Mouse (Mus musculus) liver, embryonic 11.5 days (tissue): ENCODE results near the gene Exd1. TPM values are rescaled to one million over a fixed set of nuclear protein-coding genes. Genes with fewer than 3 reads are reported as not detected.

ENCODE experiments used
- ATAC-seq: fragments of 200-750 bp; cut with Nextera tagmentation; replicated peaks from 2 replicates; pipeline ENCODE4 v1.8.0; 2017; ENCODE audit warnings: moderate number of reproducible peaks, mild to moderate bottlenecking, moderate TSS enrichment, moderate library complexity; ENCODE audit not compliant: low FRiP score
- DNase-seq: peaks from one replicate; pipeline ENCODE4 v3.0.0-alpha.2; 2017; ENCODE audit warnings: low spot score
- H3K27ac ChIP-seq: fragments of 300-500 bp; sonication (generic); 2 replicates; pipeline ENCODE4 v1.5.1; 2014; ENCODE audit warnings: mild to moderate bottlenecking, low read depth, low read length, control low read depth
- H3K27me3 ChIP-seq: fragments of 300-500 bp; sonication (generic); replicated peaks from 2 replicates; pipeline ENCODE4 v1.6.1; 2014; ENCODE audit warnings: low read length, mixed read lengths; ENCODE audit not compliant: control insufficient read depth, insufficient read depth
- H3K36me3 ChIP-seq: fragments of 300-500 bp; sonication (generic); 2 replicates; pipeline ENCODE4 v1.6.1; 2014; ENCODE audit warnings: mild to moderate bottlenecking, low read length, moderate library complexity, mixed read lengths; ENCODE audit not compliant: control insufficient read depth, insufficient read depth
- H3K4me1 ChIP-seq: fragments of 300-500 bp; sonication (generic); replicated peaks from 2 replicates; pipeline ENCODE4 v1.6.1; 2014; ENCODE audit warnings: low read length, mixed read lengths; ENCODE audit not compliant: control insufficient read depth, insufficient read depth
- H3K4me2 ChIP-seq: fragments of 300-500 bp; sonication (generic); 2 replicates; pipeline ENCODE4 v1.6.1; 2014; ENCODE audit warnings: mild to moderate bottlenecking, control low read depth, moderate library complexity
- H3K4me3 ChIP-seq: fragments of 300-500 bp; sonication (generic); 2 replicates; pipeline ENCODE4 v1.5.1; 2014; ENCODE audit warnings: low read depth, low read length, control low read depth
- H3K9ac ChIP-seq: fragments of 300-500 bp; sonication (generic); 2 replicates; pipeline ENCODE4 v1.6.1; 2014; ENCODE audit warnings: low read depth, low read length, control low read depth
- H3K9me3 ChIP-seq: fragments of 300-500 bp; sonication (generic); 2 replicates; pipeline ENCODE4 v1.6.1; 2016; ENCODE audit warnings: low read length, inconsistent platforms, mixed read lengths; ENCODE audit not compliant: control insufficient read depth
- WGBS: fragments of 180-500 bp; shearing (Covaris S2); extraction: QIAGEN DNeasy Blood & Tissue Kit; methylation state at CpG from one replicate; pipeline ENCODE4 v1.1.7; 2014; 5-methylcytosine and 5-hydroxymethylcytosine counted together
- polyA plus RNA-seq: library from polyadenylated mRNA; unstranded; fragments of >200 nt; fragmentation: Nextera tagmentation; extraction: Ambion mirVana; gene quantifications from 2 replicates; pipeline ENCODE4 v1.2.1, GENCODE M21; 2014

Gene Exd1
- polyA plus RNA-seq, 1 experiment from 2014 or later = 0.29 TPM

- H3K9ac ChIP-seq = no peak overlapping the region
- 49% methylated on average over 5 of the region's 5 CpGs for WGBS
- no peak overlapping the region for H3K27ac ChIP-seq
- H3K36me3 ChIP-seq = no peaks in the 10 kb centered on the region
- H3K27me3 ChIP-seq = no peaks in the 10 kb centered on the region
- no peaks in the 10 kb centered on the region for H3K4me1 ChIP-seq
- no peak overlapping the region for H3K4me3 ChIP-seq
- H3K4me2 ChIP-seq = no peak overlapping the region
- H3K9me3 ChIP-seq = no peaks in the 10 kb centered on the region
- ATAC-seq = no peak
- DNase-seq = no peak
These were observed 55.5 kb downstream of the Exd1 start for GRCm38 (mm10) chr2:119491953-119492352.

GRCm38 (mm10) chr2:119486488-119486887 is 60.9 kb downstream of the Exd1 start:
- Histone ChIP-seq H3K27me3 (no peaks in the 10 kb centered on the region), H3K9me3 (no peaks in the 10 kb centered on the region), H3K27ac (no peak overlapping the region), H3K4me1 (no peaks in the 10 kb centered on the region), H3K9ac (no peak overlapping the region), H3K4me2 (no peak overlapping the region), H3K36me3 (no peaks in the 10 kb centered on the region), H3K4me3 (no peak overlapping the region)
- ATAC-seq (no peak), DNase-seq (no peak)
- 28% methylated on average over 4 of the region's 4 CpGs for WGBS

GRCm38 (mm10) chr2:119482307-119482706 is 65.1 kb downstream of the Exd1 start:
- Histone ChIP-seq H3K9me3 (no peaks in the 10 kb centered on the region), H3K36me3 (no peaks in the 10 kb centered on the region), H3K27ac (no peak overlapping the region; the same call in 1 of the 2 replicates), H3K27me3 (no peaks in the 10 kb centered on the region), H3K4me3 (no peak overlapping the region), H3K4me1 (peaks cover 6% of the 10 kb centered on the region; the same call in 1 of the 2 replicates), H3K9ac (no peak overlapping the region), H3K4me2 (no peak overlapping the region)
- DNase-seq = no peak
- WGBS = 93% methylated on average over 1 of the region's 1 CpGs
- no peak for ATAC-seq

GRCm38 (mm10) chr2:119478397-119478749 is 69.1 kb downstream of the Exd1 start:
- Histone ChIP-seq H3K36me3 (no peaks in the 10 kb centered on the region), H3K27ac (peak overlapping the region; percentile 98), H3K4me2 (peak overlapping the region; percentile 89), H3K4me3 (peak overlapping the region; percentile 97), H3K9me3 (no peaks in the 10 kb centered on the region), H3K9ac (peak overlapping the region; percentile 99), H3K4me1 (peaks cover 17% of the 10 kb centered on the region), H3K27me3 (no peaks in the 10 kb centered on the region)
- no peak for ATAC-seq
- DNase-seq = no peak
- WGBS = 7% methylated on average over 9 of the region's 9 CpGs

- H3K27ac ChIP-seq = peak within 1 kb of the TSS; percentile 98
- WGBS = under 1% methylated on average over 71 of the region's 72 CpGs
- peak within 1 kb of the TSS; percentile 99 for H3K9ac ChIP-seq
- H3K4me3 ChIP-seq = peak within 1 kb of the TSS; percentile 97
- H3K36me3 ChIP-seq = no peaks in the 10 kb centered on the region
- no peaks in the 10 kb centered on the region for H3K9me3 ChIP-seq
- ATAC-seq (peak; percentile 93), DNase-seq (peak; percentile 98)
- H3K4me2 ChIP-seq = peak within 1 kb of the TSS; percentile 89
- peaks cover 17% of the 10 kb centered on the region for H3K4me1 ChIP-seq
- no peaks in the 10 kb centered on the region for H3K27me3 ChIP-seq
These were observed 69.6 kb downstream of the Exd1 start, which contains the start of gene Ino80 for GRCm38 (mm10) chr2:119477571-119478396. Gene Ino80, minus strand, starts transcription at chr2:119477687.

GRCm38 (mm10) chr2:119476621-119477391 is 70.6 kb downstream of the Exd1 start:
- H3K4me1 ChIP-seq = peaks cover 17% of the 10 kb centered on the region
- peak overlapping the region; percentile 99 for H3K9ac ChIP-seq
- H3K4me3 ChIP-seq = peak overlapping the region; percentile 97
- H3K27me3 ChIP-seq = no peaks in the 10 kb centered on the region
- WGBS = 0% methylated on average over 43 of the region's 44 CpGs
- 0 out of 2 replicates have a peak, but pooled peaks cover 2% of the 10 kb centered on the region for H3K36me3 ChIP-seq
- DNase-seq = peak; percentile 80
- peak overlapping the region; percentile 98 for H3K27ac ChIP-seq
- H3K4me2 ChIP-seq = peak overlapping the region; percentile 89
- H3K9me3 ChIP-seq = no peaks in the 10 kb centered on the region
- ATAC-seq = peak; percentile 41

- peak overlapping the region; percentile 97 for H3K4me3 ChIP-seq
- ATAC-seq (no peak), DNase-seq (no peak)
- H3K9ac ChIP-seq = peak overlapping the region; percentile 99
- no peaks in the 10 kb centered on the region for H3K27me3 ChIP-seq
- H3K9me3 ChIP-seq = no peaks in the 10 kb centered on the region
- 0 out of 2 replicates have a peak, but pooled peaks cover 2% of the 10 kb centered on the region for H3K36me3 ChIP-seq
- H3K27ac ChIP-seq = no peak overlapping the region
- H3K4me1 ChIP-seq = peaks cover 17% of the 10 kb centered on the region
- peak overlapping the region; percentile 89 for H3K4me2 ChIP-seq
- 8% methylated on average over 7 of the region's 7 CpGs for WGBS
These were observed 71.3 kb downstream of the Exd1 start for GRCm38 (mm10) chr2:119476166-119476565.
